Mouse (Mus musculus) MN1 (cell line): ENCODE results near the gene Slc41a2.

Source experiments
- DNase-seq: peaks from one replicate; pipeline ENCODE4 v3.0.0-alpha.2; 2016; ENCODE audit warnings: low spot score

Slc41a2 gene

DNA sequence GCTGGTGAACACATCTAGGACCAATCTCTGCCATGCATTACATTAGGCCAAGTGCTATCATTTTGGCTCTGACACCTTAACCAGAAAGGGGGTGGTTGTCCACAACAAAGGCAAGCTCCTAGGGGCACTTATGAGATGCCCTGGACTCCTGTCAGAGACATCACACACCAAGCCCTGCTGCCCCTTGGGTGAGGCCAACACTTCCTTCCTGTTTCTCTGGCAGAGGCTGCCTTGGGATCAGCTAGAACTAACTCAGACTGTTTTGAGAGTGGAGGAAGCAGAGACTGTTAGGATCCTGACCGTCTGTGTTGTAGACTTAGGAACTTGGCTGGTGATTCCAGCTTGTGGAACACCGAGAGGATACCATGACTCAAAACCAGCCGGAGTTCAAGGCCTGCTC, 103.7 kb downstream of the Slc41a2 start:
- DNase-seq = no peak

DNA sequence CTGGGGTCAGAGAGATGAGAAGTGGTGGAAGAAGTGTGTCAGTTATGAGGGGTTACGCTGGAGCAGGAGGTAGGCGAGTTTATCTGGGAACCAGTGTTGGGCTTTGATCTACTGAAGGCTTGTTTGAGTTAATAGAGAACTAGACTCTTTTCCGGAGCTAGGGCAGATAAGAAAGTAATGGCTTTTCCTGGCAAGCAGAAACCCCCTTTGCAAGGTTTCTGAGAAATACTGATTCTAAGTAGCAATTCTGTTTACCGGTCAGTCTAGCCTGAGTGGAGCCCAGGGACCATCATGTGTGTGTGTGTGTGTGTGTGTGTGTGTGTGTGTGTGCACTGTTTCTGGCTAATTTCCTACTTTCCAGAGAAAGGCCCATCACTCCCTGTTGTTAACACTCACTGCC, 109.1 kb downstream of the Slc41a2 start:
- no peak for DNase-seq

- peak; percentile 12 for DNase-seq
These were observed 112.7 kb downstream of the Slc41a2 start for GRCm38 (mm10) chr10:83224999-83225398.

DNA sequence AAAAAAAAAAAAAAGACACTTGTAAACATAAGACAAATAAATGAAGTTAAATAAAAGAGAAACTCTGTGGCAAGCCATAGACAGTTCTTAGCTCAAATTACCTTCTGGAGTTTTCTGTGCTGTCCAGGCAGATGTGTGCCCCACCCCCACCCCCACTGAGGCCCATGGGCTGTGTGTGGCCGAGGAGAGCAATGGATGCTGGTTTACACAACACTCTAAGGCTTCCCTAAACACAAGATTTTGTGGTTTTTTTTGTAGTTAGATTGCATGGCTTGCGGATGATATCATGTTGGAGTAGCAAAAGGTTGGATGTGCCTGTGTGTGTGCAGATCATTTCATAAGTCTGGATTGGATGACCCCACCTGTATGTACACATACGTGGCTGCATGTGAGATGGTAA, 116.8 kb downstream of the Slc41a2 start:
- DNase-seq = no peak

GRCm38 (mm10) chr10:83220217-83220616, 117.5 kb downstream of the Slc41a2 start:
- no peak for DNase-seq

DNA sequence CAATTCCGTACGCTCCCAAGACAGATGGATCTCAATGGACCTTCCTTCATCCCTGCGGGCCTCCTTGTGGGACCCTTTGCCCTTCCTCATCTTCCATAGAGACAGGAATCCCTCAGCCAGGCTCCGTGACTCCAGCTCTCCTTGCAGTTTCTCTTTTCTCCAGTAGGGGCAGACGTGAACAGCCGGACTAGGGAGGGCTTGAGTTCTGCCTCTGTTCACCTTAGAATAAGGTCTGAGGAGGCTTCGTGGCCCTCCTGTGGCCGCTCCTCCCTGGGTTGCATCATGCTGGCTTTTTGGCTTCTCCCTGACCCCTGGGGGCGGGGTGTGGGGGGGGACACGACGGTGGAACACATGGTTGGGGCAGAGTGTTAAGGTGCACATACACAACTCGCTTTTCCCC, 118.0 kb downstream of the Slc41a2 start:
- peak; percentile 60 for DNase-seq

DNA sequence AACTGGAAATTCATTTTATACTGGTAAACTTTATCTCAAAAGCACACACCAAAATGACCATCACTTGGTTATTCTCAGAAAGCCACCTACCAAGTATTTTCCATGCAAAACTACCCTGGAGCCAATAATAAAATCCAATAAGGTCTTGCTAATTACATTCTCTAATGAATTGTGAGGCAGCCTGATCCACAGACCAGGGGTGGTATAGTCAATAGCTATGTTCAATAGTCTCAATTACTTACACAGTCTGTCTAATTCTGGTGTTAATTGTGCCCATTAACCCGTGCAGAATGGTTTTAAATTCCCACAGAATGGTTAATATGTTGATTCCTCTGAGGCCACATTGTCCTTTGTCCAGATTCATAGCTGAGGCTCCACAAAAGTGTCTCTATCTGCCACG, 118.9 kb downstream of the Slc41a2 start:
- DNase-seq = no peak

GRCm38 (mm10) chr10:83217256-83217655, 120.4 kb downstream of the Slc41a2 start:
- no peak for DNase-seq

GRCm38 (mm10) chr10:83215559-83215958, 122.1 kb downstream of the Slc41a2 start:
- no peak for DNase-seq

GRCm38 (mm10) chr10:83212618-83213017, 125.1 kb downstream of the Slc41a2 start:
- no peak for DNase-seq

GRCm38 (mm10) chr10:83210968-83211583, 126.6 kb downstream of the Slc41a2 start:
- no peak for DNase-seq

DNA sequence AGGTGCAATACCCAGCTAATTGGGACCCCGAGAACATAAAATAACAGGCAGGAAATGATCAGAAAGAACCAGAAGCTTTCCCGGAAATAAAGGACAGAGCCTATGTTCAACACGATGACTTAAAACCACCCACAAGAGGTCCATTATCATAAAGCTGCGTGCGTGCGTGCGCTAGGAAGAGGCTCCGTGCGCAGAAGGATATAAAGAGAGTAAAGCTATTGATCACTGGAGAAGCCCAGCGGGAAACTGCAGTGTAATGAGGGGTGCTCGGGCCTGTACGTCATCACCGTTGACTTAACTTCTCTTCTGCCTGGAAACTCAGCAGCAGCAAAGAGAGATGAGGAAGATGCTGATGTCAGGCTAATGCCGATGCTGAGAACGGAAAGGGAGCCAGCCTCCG, 127.6 kb downstream of the Slc41a2 start:
- no peak for DNase-seq

DNA sequence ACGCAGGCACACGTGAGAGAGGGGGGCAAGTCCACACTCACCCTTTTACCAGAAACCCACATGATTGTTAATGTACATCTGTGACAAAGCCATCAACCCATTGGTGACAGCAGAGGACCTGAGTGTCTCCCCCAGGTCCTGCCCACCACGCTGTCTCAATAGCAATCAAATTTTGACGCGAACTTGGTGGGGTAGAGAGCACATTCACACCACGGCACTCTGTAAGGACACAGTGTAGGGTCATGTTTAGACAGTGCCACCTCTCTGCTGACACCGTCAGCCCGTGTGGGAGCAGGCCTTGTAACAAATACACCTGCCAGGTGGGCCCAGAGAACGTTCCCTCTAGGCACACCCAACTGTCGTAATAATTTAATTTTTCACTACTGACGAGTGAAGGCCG, 128.3 kb downstream of the Slc41a2 start:
- no peak for DNase-seq

- DNase-seq = no peak
These were observed 129.2 kb downstream of the Slc41a2 start for GRCm38 (mm10) chr10:83208436-83208835.

DNA sequence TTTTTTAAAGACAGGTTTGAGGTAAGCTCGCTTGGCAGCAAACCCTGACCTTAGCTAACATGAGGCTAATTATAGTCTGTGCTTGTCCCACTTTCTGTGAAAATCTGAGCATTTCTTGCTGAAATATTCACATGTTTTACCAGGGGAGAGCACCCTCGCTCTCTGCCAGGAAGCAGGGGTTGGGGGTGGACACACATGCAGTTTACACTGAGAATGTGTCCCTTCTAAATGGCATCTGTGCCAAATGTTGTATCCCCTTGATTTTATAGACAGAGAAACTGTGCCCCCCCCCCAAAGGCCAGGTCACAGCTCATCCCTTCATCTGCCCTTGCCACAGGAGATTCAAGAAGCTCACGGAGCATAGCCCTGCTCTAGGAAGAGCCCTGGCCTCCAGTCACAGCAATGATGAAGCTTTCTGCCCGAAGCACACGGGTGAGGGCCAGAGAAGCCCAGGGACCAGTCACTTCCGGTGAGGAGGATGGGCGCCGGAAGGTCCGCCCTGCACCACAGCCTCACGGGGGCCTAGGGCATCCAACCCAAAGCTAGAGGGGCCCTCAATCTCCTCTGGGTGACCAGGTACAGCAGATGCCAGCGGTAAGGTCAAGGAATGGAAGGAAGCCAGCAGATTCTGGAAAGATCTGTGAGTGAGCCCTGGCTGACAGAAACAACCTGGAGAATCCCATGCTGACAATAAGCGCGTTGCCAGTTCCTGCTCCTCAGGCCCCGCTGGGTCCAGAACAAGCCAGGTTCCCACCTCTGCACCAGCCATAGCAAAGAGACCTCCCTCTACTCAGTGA, 134.6 kb downstream of the Slc41a2 start:
- DNase-seq = no peak

- no peak for DNase-seq
These were observed 136.2 kb downstream of the Slc41a2 start for GRCm38 (mm10) chr10:83201525-83201924.

DNA sequence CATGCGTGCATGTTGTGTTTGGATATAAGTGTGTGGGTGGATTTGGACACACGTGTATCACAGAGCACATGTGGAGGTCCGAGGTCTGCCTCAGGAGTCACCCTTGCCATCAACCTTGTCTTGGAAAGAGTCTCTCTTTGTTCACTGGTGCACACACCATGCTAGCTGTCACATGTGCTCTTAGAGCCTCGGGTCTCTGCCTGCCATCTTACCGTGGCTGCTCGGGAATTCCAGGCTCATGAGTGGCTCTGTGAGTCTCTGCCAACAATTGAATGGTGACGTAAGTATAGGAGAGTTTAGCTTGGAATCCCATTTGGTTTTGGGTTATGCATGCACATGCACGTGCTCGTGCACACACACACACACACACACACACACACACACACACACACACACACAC, 138.4 kb downstream of the Slc41a2 start:
- no peak for DNase-seq

GRCm38 (mm10) chr10:83198692-83199091, 139.0 kb downstream of the Slc41a2 start:
- no peak for DNase-seq

DNA sequence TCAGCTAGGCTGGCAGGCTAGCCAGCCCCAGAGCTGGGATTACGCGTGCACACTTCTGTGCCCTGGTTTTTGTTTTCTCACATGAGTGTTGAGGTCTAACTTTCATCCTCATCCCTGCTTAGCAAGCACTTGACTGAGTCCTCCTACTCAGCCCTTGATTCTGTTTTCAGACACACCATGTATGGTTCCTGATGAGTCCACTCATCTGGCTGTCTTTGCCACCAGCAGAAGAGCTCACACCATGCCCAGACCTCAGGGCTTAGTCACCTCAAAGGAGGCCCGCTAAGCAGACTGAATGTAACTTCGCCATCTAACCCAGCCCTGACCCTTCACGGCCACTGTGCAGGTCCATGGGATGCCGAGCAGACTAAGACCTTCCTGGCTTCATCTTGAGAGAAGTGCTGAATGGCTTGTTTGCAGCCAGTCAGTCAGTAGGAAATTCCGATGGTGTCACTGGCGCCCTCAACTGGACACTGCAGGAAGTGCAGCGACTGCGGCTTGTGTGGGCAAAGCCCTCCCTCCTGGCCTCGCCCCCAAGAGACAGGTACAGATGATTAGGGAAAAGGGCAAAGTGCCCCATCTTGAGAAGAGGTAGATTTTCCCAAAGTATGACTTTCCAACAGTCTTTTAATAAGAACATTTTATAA, 139.9 kb downstream of the Slc41a2 start:
- DNase-seq = peak; percentile 51

DNA sequence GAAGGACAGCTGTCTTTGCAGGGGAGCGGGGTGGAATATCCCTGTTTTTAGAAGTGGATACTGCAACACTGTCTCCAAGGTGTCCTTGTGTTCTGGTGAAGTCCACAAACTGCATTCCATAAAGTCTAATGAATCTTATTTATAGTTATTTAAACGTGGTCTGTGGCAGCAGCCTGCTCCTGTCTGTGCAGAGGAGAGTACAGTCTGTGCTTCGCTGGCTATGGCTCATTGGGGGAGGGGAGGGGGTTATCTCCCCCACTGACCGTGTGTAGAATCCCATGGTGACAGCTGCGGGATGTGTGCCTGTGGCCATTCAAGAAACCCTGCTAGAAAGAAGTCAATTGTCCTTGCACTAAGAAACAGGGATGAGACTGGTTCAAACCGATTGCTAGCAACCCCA, 145.7 kb downstream of the Slc41a2 start:
- DNase-seq = no peak

DNA sequence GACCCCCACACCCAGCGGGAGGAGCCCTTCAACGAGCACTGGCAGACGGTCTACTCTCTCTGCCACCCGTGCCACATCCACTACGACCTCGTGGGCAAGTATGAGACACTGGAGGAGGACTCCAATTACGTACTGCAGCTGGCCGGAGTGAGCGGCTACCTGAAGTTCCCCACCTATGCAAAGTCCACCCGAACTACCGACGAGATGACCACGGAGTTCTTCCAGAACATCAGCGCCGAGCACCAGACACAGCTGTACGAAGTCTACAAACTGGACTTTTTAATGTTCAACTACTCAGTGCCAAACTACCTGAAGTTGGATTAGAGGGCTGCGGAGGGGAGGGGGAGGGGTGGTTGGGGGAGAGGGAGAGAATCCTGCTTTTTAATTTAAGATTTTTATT, 146.2 kb downstream of the Slc41a2 start:
- DNase-seq = no peak

GRCm38 (mm10) chr10:83189071-83189470, 148.6 kb downstream of the Slc41a2 start:
- no peak for DNase-seq

DNA sequence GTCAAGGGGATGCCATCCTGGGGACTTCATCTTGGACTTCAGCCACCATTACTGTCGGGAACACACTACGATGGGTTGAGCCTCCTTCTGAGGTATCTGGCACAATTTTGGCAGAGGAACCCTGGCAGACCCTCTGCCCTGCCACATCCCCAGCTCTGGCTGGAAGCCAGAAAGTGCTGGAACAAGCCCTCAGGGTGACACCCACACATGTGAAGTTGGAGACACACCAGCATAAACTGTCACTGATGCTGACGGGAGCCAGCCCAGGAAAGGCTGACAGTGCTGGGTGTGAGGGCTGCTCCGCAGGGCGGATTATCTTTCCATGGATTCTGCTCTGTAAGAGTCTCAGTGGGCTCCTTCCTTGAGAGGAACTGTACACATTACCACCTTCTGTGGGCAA, 150.7 kb downstream of the Slc41a2 start:
- DNase-seq = peak; percentile 28
